Mouse (Mus musculus) E14TG2a.4 (cell line): ENCODE measurements at regions not wholly inside any gene's neighbourhood (a gene's known extent, or its start where the extent isn't known, plus 50 kb on each side); places are given as distances from the start of the nearest gene placed in this dataset.
"Not testable (repeated sequence)": the region's sequence is repeated elsewhere in the genome, so short reads cannot be mapped to it uniquely, and the experiment has no call there.

Experiments
- CTCF ChIP-seq: conservative IDR thresholded peaks from 2 replicates; pipeline ENCODE4 v1.5.1; 2014; ENCODE audit warnings: low read length
- NANOG ChIP-seq: IDR thresholded peaks from 2 replicates; pipeline ENCODE4 v1.6.1; 2014; ENCODE audit warnings: borderline replicate concordance, low read length, mixed read lengths
- POU5F1 ChIP-seq: IDR thresholded peaks from 2 replicates; pipeline ENCODE4 v1.6.1; 2014; ENCODE audit warnings: low read length, borderline replicate concordance

- TF ChIP-seq CTCF, NANOG, POU5F1: not testable (repeated sequence)
These were observed 178.5 kb downstream of the Prdm2 start for GRCm38 (mm10) chr4:143034324-143034723.
